Mouse (Mus musculus) ES-Bruce4 (cell line): ENCODE measurements around the gene Pard3. TPM values are rescaled to one million over a fixed set of nuclear protein-coding genes. Genes with fewer than 3 reads are reported as not detected.

Experiments used
- H3K27ac ChIP-seq: 2 replicates; pipeline ENCODE4 v1.5.1; 2012; ENCODE audit warnings: low read length, inconsistent platforms; ENCODE audit not compliant: insufficient read depth
- H3K27me3 ChIP-seq: 2 replicates; pipeline ENCODE4 v1.6.1; 2012; ENCODE audit warnings: mild to moderate bottlenecking, low read length, inconsistent platforms; ENCODE audit not compliant: control insufficient read depth, poor library complexity, insufficient read depth, severe bottlenecking
- H3K36me3 ChIP-seq: 2 replicates; pipeline ENCODE4 v1.6.1; 2012; ENCODE audit warnings: inconsistent platforms, mild to moderate bottlenecking, low read length, moderate library complexity; ENCODE audit not compliant: control insufficient read depth, poor library complexity, insufficient read depth, severe bottlenecking
- H3K4me1 ChIP-seq: one replicate; pipeline ENCODE4 v1.8.1; 2011; ENCODE audit warnings: low read length; ENCODE audit not compliant: control insufficient read depth, insufficient read depth
- H3K4me3 ChIP-seq: 2 replicates; pipeline ENCODE4 v1.5.1; 2011; ENCODE audit warnings: low read depth, mild to moderate bottlenecking, low read length
- H3K9ac ChIP-seq: 2 replicates; pipeline ENCODE4 v1.6.1; 2012; ENCODE audit warnings: low read depth, mild to moderate bottlenecking, inconsistent platforms; ENCODE audit not compliant: poor library complexity, severe bottlenecking
- H3K9me3 ChIP-seq: replicated peaks from 2 replicates; pipeline ENCODE4 v1.6.1; 2012; ENCODE audit warnings: mild to moderate bottlenecking, low read length, inconsistent platforms; ENCODE audit not compliant: control insufficient read depth, poor library complexity, insufficient read depth, severe bottlenecking
- CTCF ChIP-seq: IDR thresholded peaks from one replicate; pipeline ENCODE4 v1.8.1; 2011; ENCODE audit warnings: low read depth, low read length
- EP300 ChIP-seq: IDR thresholded peaks from 2 replicates; pipeline ENCODE4 v1.6.1; 2011; ENCODE audit warnings: low read depth, low read length; ENCODE audit not compliant: insufficient read depth
- POLR2A ChIP-seq: IDR thresholded peaks from one replicate; pipeline ENCODE4 v1.8.1; 2011; ENCODE audit warnings: low read length; ENCODE audit not compliant: insufficient read depth
- polyA plus RNA-seq: library from polyadenylated mRNA; stranded (reverse); fragments of >200 nt; gene quantifications from 2 replicates; pipeline ENCODE4 v1.2.4, GENCODE M21; 2011; ENCODE audit warnings: low read depth; ENCODE audit not compliant: missing spikeins, insufficient read depth, insufficient read length

Pard3 gene
- polyA plus RNA-seq, 1 experiment, result 38.0 TPM

DNA sequence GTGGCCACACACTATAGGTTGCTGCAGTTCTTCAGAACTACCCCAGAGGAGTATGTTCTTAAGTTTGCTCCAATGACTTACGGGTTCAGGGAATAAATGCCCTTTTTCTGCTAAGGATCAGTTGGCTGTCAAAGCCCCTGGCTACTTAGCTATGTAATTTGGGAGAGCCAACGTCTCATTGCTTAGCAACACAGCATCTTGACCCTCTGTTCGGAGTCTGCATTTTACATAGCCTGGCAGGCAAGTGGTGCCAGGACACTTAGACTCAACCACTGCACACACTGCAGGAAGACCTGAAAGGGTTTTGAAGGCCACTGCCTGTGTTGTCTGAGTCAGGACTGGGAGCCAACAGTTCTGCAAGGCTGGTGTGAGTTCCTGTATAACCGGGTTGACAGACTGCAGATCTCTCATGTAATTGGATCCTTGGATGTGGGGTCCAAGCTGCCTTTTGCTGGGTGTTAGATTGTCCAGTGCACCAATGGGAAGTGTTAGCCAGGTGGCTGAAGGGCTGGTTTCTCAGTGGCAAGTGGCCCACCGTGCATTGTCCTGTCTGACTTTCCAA is 15.6 kb downstream of the Pard3 start:
- Histone ChIP-seq H3K36me3 (no peaks in the 10 kb centered on the region), H3K27ac (no peak overlapping the region)

DNA sequence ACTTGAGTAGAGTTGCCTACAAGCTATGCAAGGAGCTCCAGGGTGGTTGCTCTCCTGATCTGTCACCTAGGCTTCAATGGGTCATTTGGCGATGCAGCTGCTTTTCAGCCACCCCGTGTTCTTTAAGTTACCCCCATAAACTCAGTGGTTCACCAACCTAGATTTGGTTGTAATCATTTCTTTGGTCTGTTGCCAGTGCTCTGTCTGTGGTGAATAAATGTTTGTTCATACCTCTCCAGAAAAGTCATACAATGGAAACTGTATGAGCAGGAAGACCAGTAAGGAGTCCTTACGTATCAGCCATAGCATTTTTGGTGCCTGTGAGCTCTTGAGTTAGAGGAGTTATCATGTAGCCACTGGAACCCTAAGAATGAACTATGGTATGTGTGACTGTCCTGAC is 17.6 kb downstream of the Pard3 start:
- no peak for TF ChIP-seq POLR2A
- TF ChIP-seq CTCF, result no peak
- no peak for TF ChIP-seq EP300
- no peak overlapping the region for H3K9ac ChIP-seq
- H3K4me3 ChIP-seq, result no peak overlapping the region
- H3K4me1 ChIP-seq, result no peaks in the 10 kb centered on the region
- no peaks in the 10 kb centered on the region for H3K9me3 ChIP-seq
- no peaks in the 10 kb centered on the region for H3K27me3 ChIP-seq
- no peaks in the 10 kb centered on the region for H3K36me3 ChIP-seq
- no peak overlapping the region for H3K27ac ChIP-seq

More for the DNA sequence above, 15.6 kb downstream of the Pard3 start:
- Histone ChIP-seq H3K9me3 (no peaks in the 10 kb centered on the region), H3K4me1 (no peaks in the 10 kb centered on the region), H3K4me3 (no peak overlapping the region), H3K27me3 (no peaks in the 10 kb centered on the region), H3K9ac (no peak overlapping the region)
- no peak for TF ChIP-seq EP300
- no peak for TF ChIP-seq POLR2A
- TF ChIP-seq CTCF, result no peak

DNA sequence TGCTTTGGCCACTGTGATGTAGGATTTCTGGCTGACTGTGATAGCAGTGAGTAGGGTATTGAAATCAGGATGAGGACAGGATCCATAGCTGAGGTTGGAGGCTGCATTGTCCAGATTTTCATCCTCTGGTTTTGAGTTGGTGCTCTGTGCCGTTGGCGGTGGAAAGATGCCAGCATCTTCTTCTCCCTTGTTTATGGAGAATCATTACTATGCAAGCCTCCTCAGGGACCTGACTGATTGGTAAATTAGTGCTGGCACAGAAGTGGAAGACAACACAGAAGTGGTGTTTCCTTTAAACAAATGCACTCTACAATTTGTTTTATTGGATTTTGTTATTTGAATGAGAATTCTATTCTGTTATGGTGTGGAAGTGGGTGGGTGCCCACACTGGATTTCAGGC is 18.8 kb downstream of the Pard3 start:
- Histone ChIP-seq H3K27me3 (no peaks in the 10 kb centered on the region), H3K4me3 (no peak overlapping the region), H3K36me3 (no peaks in the 10 kb centered on the region), H3K27ac (no peak overlapping the region), H3K4me1 (no peaks in the 10 kb centered on the region), H3K9me3 (no peaks in the 10 kb centered on the region), H3K9ac (no peak overlapping the region)
- no peak for TF ChIP-seq POLR2A
- TF ChIP-seq EP300, result no peak
- TF ChIP-seq CTCF, result no peak

DNA sequence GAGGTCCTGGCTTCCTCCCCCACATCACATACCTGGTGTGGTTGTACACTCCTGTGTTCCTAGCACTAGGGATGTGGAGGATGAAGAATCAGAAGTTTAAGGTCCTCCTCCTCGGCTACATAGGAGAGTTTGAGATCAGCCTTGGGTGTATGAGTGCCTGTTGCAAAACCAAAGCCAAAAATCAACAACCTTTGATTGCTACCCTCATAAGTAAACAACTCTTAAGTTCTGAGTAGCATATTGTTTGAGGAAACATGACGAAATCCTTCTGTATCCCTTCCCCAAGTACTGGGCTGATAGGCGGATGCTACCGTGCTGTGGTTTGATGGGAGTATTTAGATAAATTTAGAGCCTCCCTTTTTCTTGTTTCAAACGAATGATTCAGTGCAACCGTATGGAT is 20.9 kb downstream of the Pard3 start:
- no peak for TF ChIP-seq CTCF
- no peak overlapping the region for H3K9ac ChIP-seq
- H3K4me3 ChIP-seq, result no peak overlapping the region
- H3K27me3 ChIP-seq, result no peaks in the 10 kb centered on the region
- H3K27ac ChIP-seq, result no peak overlapping the region
- H3K36me3 ChIP-seq, result no peaks in the 10 kb centered on the region
- H3K4me1 ChIP-seq, result peaks cover 2% of the 10 kb centered on the region
- no peaks in the 10 kb centered on the region for H3K9me3 ChIP-seq

DNA sequence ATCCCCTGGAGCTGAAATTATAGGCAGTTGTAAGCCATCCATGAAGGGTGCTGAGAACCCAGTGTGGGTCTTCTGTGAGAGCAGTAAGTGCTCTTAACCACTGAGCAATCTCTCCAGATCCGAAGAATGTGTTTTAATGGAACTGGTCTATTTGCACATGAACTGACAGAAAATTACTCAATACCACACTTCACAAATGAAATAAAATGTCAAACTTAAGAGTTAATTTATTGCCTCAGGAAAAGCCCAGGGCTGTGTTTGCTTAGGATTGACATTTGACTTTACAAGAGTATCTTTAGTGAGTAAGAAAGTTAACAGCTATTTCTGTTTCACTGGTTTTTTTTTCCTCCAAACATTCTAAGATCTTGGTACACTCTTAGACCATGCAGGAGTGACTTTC is 23.7 kb downstream of the Pard3 start:
- H3K4me1 ChIP-seq, result peaks cover 2% of the 10 kb centered on the region
- no peak overlapping the region for H3K27ac ChIP-seq
- H3K9me3 ChIP-seq, result no peaks in the 10 kb centered on the region
- H3K27me3 ChIP-seq, result no peaks in the 10 kb centered on the region
- H3K9ac ChIP-seq, result no peak overlapping the region
- TF ChIP-seq CTCF (no peak), POLR2A (no peak), EP300 (no peak)
- no peaks in the 10 kb centered on the region for H3K36me3 ChIP-seq
- no peak overlapping the region for H3K4me3 ChIP-seq

DNA sequence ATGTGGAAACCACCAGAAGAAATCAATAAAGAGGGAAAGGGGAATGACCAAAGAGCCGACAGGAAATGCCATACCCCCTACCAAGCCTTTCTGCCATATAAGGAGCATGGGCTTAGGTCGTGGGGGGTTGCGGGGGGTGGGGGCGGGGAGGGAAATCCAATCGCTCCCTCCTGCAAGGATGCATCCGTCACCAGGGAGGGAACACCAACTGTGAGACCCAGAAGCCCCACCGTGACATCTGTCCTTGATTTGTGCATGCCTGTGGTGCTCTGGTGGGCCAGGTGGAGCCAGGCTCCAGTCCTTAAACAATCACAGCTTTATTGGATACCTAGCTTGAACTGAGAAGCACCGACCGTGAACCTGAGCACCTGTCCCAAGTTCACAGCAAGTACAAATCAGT is 24.7 kb downstream of the Pard3 start:
- H3K4me3 ChIP-seq, result no peak overlapping the region
- H3K4me1 ChIP-seq, result peaks cover 2% of the 10 kb centered on the region
- TF ChIP-seq EP300 (no peak), CTCF (no peak), POLR2A (no peak)
- no peaks in the 10 kb centered on the region for H3K36me3 ChIP-seq
- no peaks in the 10 kb centered on the region for H3K9me3 ChIP-seq
- H3K9ac ChIP-seq, result no peak overlapping the region
- no peaks in the 10 kb centered on the region for H3K27me3 ChIP-seq
- H3K27ac ChIP-seq, result no peak overlapping the region

DNA sequence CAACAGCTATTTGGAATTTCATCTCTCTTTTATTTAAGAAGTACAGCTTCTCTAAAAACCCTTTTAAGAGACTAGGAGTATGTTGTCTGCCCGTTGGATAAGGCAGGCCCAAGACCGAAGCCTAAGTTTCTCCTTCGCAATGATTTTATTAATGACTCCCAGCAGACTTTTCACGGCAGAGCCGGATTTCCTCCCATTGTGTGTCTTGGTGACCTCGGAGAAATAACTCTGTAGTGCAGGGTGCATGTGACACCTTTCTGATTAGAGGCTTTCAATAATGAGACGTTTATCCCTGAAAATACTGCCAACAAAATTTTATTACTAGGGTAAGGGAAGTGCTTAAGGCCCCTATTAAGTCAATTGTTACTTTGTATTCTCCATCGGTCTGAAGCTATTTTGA is 25.3 kb downstream of the Pard3 start:
- no peaks in the 10 kb centered on the region for H3K27me3 ChIP-seq
- H3K27ac ChIP-seq, result no peak overlapping the region
- no peaks in the 10 kb centered on the region for H3K36me3 ChIP-seq
- peaks cover 2% of the 10 kb centered on the region for H3K4me1 ChIP-seq
- TF ChIP-seq POLR2A (no peak), EP300 (no peak), CTCF (no peak)
- no peak overlapping the region for H3K9ac ChIP-seq
- H3K9me3 ChIP-seq, result no peaks in the 10 kb centered on the region
- no peak overlapping the region for H3K4me3 ChIP-seq
